Mouse (Mus musculus): ENCODE results near the gene Fiz1. TPM values are rescaled to one million over a fixed set of nuclear protein-coding genes. Genes with fewer than 3 reads are reported as not detected.
A peak's percentile ranks its signal among the peaks of the same experiment; 100 is the strongest.

The Fiz1 gene
- polyA plus RNA-seq, 1 experiment from 2014 or later, result 38.5 TPM

- ATAC-seq, result no peak
- H3K4me1 ChIP-seq (replicated peaks), result peaks cover 41% of the 10 kb centered on the region
- H3K4me3 ChIP-seq (replicated peaks), result peak overlapping the region; percentile 86
- H3K9me3 ChIP-seq, result no peaks in the 10 kb centered on the region
- WGBS, result 15% methylated on average over 32 of the region's 32 CpGs
- no peak overlapping the region for H3K27ac ChIP-seq
- H3K9ac ChIP-seq, result peak overlapping the region; percentile 29
- no peaks in the 10 kb centered on the region for H3K36me3 ChIP-seq
- H3K27me3 ChIP-seq (replicated peaks), result peaks cover 57% of the 10 kb centered on the region
- H3K4me2 ChIP-seq (replicated peaks), result peak overlapping the region; percentile 94
These were observed 39.1 kb upstream of the Fiz1 start for GRCm38 (mm10) chr7:5053456-5054179.

- H3K4me1 ChIP-seq (replicated peaks), result peaks cover 41% of the 10 kb centered on the region
- peaks cover 54% of the 10 kb centered on the region for H3K27me3 ChIP-seq (replicated peaks)
- WGBS, result 4% methylated on average over 45 of the region's 45 CpGs
- peak overlapping the region; percentile 48 for H3K9ac ChIP-seq
- peak overlapping the region; percentile 86 for H3K4me3 ChIP-seq (replicated peaks)
- no peaks in the 10 kb centered on the region for H3K36me3 ChIP-seq
- peak overlapping the region; percentile 94 for H3K4me2 ChIP-seq (replicated peaks)
- peak; percentile 29; the same call in 1 of the 2 replicates for ATAC-seq
- H3K27ac ChIP-seq, result no peak overlapping the region
- no peaks in the 10 kb centered on the region for H3K9me3 ChIP-seq
These were observed 38.4 kb upstream of the Fiz1 start for GRCm38 (mm10) chr7:5052931-5053343.

- H3K4me3 ChIP-seq (replicated peaks), result peak overlapping the region; percentile 86
- peaks cover 41% of the 10 kb centered on the region for H3K4me1 ChIP-seq (replicated peaks)
- H3K9me3 ChIP-seq, result no peaks in the 10 kb centered on the region
- no peak overlapping the region for H3K27ac ChIP-seq
- H3K4me2 ChIP-seq (replicated peaks), result peak overlapping the region; percentile 94
- peaks cover 50% of the 10 kb centered on the region for H3K27me3 ChIP-seq (replicated peaks)
- no peak for ATAC-seq
- WGBS, result 2% methylated on average over 12 of the region's 12 CpGs
- no peaks in the 10 kb centered on the region for H3K36me3 ChIP-seq
- H3K9ac ChIP-seq, result peak overlapping the region; percentile 48
These were observed 37.9 kb upstream of the Fiz1 start for GRCm38 (mm10) chr7:5052438-5052837.

- Histone ChIP-seq H3K4me1 (replicated peaks) (peaks cover 34% of the 10 kb centered on the region), H3K9ac (peak within 1 kb of the TSS; percentile 82), H3K4me3 (replicated peaks) (peak within 1 kb of the TSS; percentile 86), H3K9me3 (no peaks in the 10 kb centered on the region), H3K36me3 (no peaks in the 10 kb centered on the region), H3K27ac (peak within 1 kb of the TSS; percentile 34), H3K27me3 (replicated peaks) (peaks cover 43% of the 10 kb centered on the region), H3K4me2 (replicated peaks) (peak within 1 kb of the TSS; percentile 94)
- ATAC-seq, result peak; percentile 85
- 1% methylated on average over 65 of the region's 65 CpGs for WGBS
These were observed 37.0 kb upstream of the Fiz1 start, which contains the start of gene Zfp580 for GRCm38 (mm10) chr7:5051193-5052192. TSS of gene Zfp580 (plus strand) at chr7:5051538.

GRCm38 (mm10) chr7:5047313-5047712 is 32.8 kb upstream of the Fiz1 start:
- Histone ChIP-seq H3K36me3 (no peaks in the 10 kb centered on the region), H3K27me3 (replicated peaks) (peaks cover 4% of the 10 kb centered on the region; the same call in 1 of the 2 replicates), H3K4me3 (replicated peaks) (no peak overlapping the region), H3K9ac (no peak overlapping the region), H3K4me1 (replicated peaks) (peaks cover 9% of the 10 kb centered on the region; the same call in 1 of the 2 replicates), H3K27ac (no peak overlapping the region), H3K4me2 (replicated peaks) (no peak overlapping the region), H3K9me3 (no peaks in the 10 kb centered on the region)
- WGBS, result 26% methylated on average over 2 of the region's 2 CpGs
- no peak for ATAC-seq

DNA sequence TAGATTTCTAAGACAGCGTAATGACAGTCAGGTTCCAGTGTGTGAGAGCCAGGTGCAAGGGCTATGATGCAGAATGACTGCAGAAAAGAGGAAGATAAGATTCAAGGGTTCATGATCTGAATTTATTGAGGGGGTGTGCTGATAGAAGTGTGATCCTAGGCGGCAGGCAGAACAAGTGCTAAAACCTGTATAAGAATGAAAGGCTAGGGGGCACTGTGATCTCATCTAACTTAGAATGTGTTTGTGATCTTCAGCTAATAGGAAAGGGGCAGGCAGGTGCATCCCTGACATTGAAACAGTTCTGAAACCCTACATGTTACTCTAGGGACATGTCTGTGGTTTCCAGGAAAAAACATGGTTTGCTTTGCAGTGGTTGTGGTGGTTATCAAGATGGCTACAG is 31.6 kb upstream of the Fiz1 start:
- Histone ChIP-seq H3K9me3 (no peaks in the 10 kb centered on the region), H3K4me2 (replicated peaks) (no peak overlapping the region), H3K27me3 (replicated peaks) (no peaks in the 10 kb centered on the region), H3K9ac (no peak overlapping the region), H3K4me3 (replicated peaks) (no peak overlapping the region), H3K27ac (no peak overlapping the region), H3K36me3 (no peaks in the 10 kb centered on the region), H3K4me1 (replicated peaks) (peaks cover 6% of the 10 kb centered on the region; the same call in 1 of the 2 replicates)
- no peak for ATAC-seq
- WGBS, result 69% methylated on average over 2 of the region's 2 CpGs

DNA sequence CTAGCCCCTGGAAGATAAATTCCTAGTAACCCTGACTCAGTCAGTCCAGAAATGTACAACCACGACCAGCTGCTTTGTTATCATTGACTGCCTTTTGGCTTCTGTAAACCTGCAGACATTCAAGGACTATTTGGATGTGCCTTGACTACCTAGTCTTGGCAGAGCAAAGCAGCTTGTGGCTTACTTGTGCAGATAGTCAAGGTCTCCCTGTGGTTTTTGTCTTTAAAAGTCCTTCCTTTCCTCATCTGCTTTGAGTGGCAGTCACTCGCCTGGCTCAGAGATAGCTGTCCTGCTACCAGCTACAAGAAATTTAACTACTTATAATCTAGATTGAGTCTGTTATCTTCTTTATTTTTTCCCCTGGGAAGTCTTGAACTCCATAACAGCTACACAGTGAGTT is 30.5 kb upstream of the Fiz1 start:
- Histone ChIP-seq H3K9me3 (no peaks in the 10 kb centered on the region), H3K27me3 (replicated peaks) (no peaks in the 10 kb centered on the region), H3K4me1 (replicated peaks) (no peaks in the 10 kb centered on the region), H3K4me3 (replicated peaks) (no peak overlapping the region), H3K9ac (no peak overlapping the region), H3K27ac (no peak overlapping the region), H3K4me2 (replicated peaks) (no peak overlapping the region), H3K36me3 (no peaks in the 10 kb centered on the region)
- ATAC-seq, result no peak
- 73% methylated on average over 2 of the region's 2 CpGs for WGBS

DNA sequence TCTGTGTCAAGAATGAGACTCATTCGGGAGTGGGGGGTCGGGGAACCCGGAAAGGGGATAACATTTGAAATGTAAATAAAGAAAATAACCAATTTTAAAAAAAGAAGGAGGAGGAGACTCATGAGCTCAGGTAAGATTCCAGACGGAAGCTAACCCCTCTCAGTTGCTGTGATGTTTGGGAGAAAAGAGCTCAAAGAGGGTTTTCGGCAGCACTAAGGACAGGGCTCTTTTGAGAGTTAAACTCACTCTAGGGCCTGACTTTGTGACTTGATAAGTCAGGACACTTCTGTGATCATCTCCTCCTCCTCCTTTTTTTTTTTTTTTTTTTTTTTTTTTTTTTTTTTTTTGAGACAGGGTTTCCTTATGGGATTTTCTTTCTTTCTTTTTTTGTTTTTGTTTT is 24.4 kb upstream of the Fiz1 start:
- Histone ChIP-seq H3K27me3 (replicated peaks) (no peaks in the 10 kb centered on the region), H3K27ac (peak overlapping the region; percentile 98), H3K4me3 (replicated peaks) (peak overlapping the region; percentile 67), H3K36me3 (peaks cover 21% of the 10 kb centered on the region), H3K4me1 (replicated peaks) (no peaks in the 10 kb centered on the region), H3K9me3 (no peaks in the 10 kb centered on the region), H3K4me2 (replicated peaks) (peak overlapping the region; percentile 65), H3K9ac (0 out of 2 replicates have a peak overlapping the region, but pooled peaks have one; percentile 84)
- ATAC-seq, result no peak
- WGBS, result 17% methylated on average over 5 of the region's 5 CpGs

- Histone ChIP-seq H3K4me1 (replicated peaks) (no peaks in the 10 kb centered on the region), H3K27me3 (replicated peaks) (no peaks in the 10 kb centered on the region), H3K9me3 (no peaks in the 10 kb centered on the region), H3K27ac (peak within 1 kb of the TSS; percentile 98), H3K4me2 (replicated peaks) (peak within 1 kb of the TSS; percentile 65), H3K4me3 (replicated peaks) (peak within 1 kb of the TSS; percentile 67), H3K36me3 (peaks cover 27% of the 10 kb centered on the region), H3K9ac (peak within 1 kb of the TSS; percentile 84)
- ATAC-seq, result peak; percentile 99
- WGBS, result under 1% methylated on average over 48 of the region's 48 CpGs
These were observed 23.7 kb upstream of the Fiz1 start, which contains the start of gene Zfp784 for GRCm38 (mm10) chr7:5038109-5038732. TSS of gene Zfp784 (minus strand) at chr7:5038446.

DNA sequence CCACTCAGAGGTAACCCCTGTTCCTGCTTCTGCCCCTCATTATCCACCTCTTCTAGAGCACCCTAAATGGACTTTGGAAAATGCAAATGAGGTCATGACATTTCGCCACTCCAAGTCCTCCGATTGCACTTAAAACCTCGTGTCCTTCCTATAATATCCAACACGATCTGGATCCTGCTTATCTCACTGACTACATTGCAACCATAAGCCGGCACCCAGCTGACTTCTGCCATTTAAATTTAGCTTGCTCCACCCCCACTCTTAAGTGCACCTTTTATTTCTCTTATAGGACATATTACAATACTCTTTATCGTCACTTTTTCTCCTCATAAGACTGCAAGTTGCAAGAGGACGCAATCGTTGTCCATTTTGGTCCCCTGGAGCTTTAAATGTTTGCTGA is 23.0 kb upstream of the Fiz1 start:
- no peak overlapping the region for H3K9ac ChIP-seq
- peaks cover 35% of the 10 kb centered on the region for H3K36me3 ChIP-seq
- H3K4me3 ChIP-seq (replicated peaks), result peak overlapping the region; percentile 67; the same call in 1 of the 2 replicates
- H3K9me3 ChIP-seq, result no peaks in the 10 kb centered on the region
- WGBS, result 85% methylated on average over 8 of the region's 8 CpGs
- ATAC-seq, result no peak
- H3K4me2 ChIP-seq (replicated peaks), result peak overlapping the region; percentile 65
- no peaks in the 10 kb centered on the region for H3K27me3 ChIP-seq (replicated peaks)
- H3K27ac ChIP-seq, result 0 out of 2 replicates have a peak overlapping the region, but pooled peaks have one; percentile 98
- H3K4me1 ChIP-seq (replicated peaks), result no peaks in the 10 kb centered on the region

- no peak overlapping the region for H3K4me2 ChIP-seq (replicated peaks)
- no peak overlapping the region for H3K9ac ChIP-seq
- no peak for ATAC-seq
- no peak overlapping the region for H3K27ac ChIP-seq
- H3K4me1 ChIP-seq (replicated peaks), result no peaks in the 10 kb centered on the region
- no peak overlapping the region for H3K4me3 ChIP-seq (replicated peaks)
- H3K36me3 ChIP-seq, result peaks cover 39% of the 10 kb centered on the region
- H3K27me3 ChIP-seq (replicated peaks), result no peaks in the 10 kb centered on the region
- 89% methylated on average over 7 of the region's 7 CpGs for WGBS
- H3K9me3 ChIP-seq, result peaks cover 2% of the 10 kb centered on the region; the same call in 1 of the 2 replicates
These were observed 22.5 kb upstream of the Fiz1 start for GRCm38 (mm10) chr7:5037026-5037425.
